Mouse (Mus musculus): ENCODE measurements around the gene Pak7. TPM values are rescaled to one million over a fixed set of nuclear protein-coding genes. Genes with fewer than 3 reads are reported as not detected.

The Pak7 gene
- polyA plus RNA-seq, 1 experiment = 14.6 TPM

DNA sequence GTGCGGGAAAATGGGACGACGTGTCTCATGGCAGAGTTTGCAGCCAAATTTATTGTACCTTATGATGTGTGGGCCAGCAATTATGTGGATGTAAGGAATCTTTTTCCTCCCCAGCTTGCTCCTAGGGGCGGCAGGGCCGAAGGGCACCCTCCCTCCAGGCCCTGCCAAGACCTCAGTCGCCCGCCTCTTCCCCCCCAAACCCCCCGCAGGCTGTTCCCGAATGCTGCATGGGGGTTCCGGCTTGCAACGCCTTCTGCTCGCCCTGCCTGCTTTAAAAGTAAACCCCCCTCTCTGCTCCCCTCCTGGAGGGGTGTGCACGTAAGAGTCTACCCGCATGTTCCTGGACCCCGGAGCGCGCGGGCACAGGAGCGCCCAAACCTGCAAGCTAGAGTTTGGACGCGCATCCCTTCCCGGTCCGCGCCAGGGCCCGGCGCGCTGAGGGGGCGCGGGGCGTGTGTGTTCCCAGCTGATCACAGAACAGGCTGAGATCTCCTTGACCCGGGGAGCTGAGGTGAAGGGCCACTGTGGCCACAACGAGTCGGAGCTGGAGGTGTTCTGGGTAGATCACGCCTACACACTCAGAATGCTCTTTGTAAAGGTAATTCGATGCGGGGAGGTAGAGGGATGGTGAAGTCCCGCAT lies 328.6 kb downstream of the Pak7 start:
- H3K27ac ChIP-seq (ENCODE audit: insufficient read depth, low read length) = no peak overlapping the region
- TF ChIP-seq CTCF (IDR thresholded peaks at IDR 0.05; ENCODE audit: borderline replicate concordance, insufficient read depth, low read depth, low read length) = no peak
- no peak for TF ChIP-seq POLR2A (IDR thresholded peaks at IDR 0.05; ENCODE audit: borderline replicate concordance, insufficient read depth, low read length)
- no peak for DNase-seq
- WGBS = 4% methylated on average over 37 of the region's 37 CpGs
- H3K4me1 ChIP-seq (ENCODE audit: control insufficient read depth, insufficient read depth, low read length) = no peaks in the 10 kb centered on the region
- H3K27me3 ChIP-seq (ENCODE audit: control insufficient read depth, insufficient read depth, low read length) = no peaks in the 10 kb centered on the region
- peak overlapping the region; percentile 32 for H3K4me3 ChIP-seq (replicated peaks; ENCODE audit: insufficient read depth, low read depth, low read length)

DNA sequence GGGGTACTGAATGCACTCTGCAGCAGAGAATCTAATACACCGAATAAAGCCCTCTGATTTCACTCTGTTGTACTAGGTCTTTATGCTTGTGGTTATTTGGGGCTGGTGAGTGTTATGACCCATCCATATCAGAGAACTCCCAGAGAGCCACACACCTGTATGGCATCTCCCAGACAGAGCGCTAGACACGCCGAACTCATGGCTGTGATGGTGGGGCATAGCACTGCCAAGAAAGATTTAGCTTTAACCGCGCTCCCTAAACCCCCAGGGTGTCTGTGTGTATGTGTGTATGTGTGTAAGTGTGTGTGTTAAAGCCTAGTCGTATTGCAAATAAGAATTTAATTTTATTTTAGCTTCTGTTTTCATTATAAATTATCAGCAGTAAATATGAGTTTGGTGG lies 329.4 kb downstream of the Pak7 start:
- TF ChIP-seq CTCF (IDR thresholded peaks at IDR 0.05; ENCODE audit: borderline replicate concordance, insufficient read depth, low read depth, low read length) = no peak
- H3K4me1 ChIP-seq (ENCODE audit: control insufficient read depth, insufficient read depth, low read length) = no peaks in the 10 kb centered on the region
- no peak overlapping the region for H3K27ac ChIP-seq (ENCODE audit: insufficient read depth, low read length)
- no peaks in the 10 kb centered on the region for H3K27me3 ChIP-seq (ENCODE audit: control insufficient read depth, insufficient read depth, low read length)
- peak overlapping the region; percentile 6 for H3K4me3 ChIP-seq (replicated peaks; ENCODE audit: insufficient read depth, low read depth, low read length)
- no peak for DNase-seq
- WGBS = 5% methylated on average over 7 of the region's 7 CpGs

DNA sequence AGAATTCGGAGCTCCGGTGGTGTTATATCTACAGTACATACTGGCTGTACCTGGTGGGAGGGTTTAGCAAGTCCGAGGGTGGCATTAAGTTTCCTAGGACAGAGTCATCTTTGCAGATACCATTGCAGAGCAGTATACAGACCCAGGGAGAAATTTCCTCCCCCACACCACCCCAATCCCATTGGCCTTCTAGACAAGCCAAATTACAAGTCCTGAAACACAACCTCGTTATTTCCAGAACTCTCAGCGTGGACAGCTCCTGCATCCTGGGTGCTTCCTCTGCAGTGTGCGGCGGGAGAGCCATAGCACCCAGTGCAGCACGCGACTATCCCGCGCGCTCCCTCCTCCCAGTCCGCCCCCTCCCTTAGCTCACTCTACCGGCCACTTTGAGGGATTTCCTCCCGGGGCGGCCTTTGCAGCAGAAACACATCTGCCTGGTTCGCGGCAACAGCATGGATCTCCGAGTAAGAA lies 329.9 kb downstream of the Pak7 start:
- Histone ChIP-seq H3K27me3 (ENCODE audit: control insufficient read depth, insufficient read depth, low read length) (no peaks in the 10 kb centered on the region), H3K4me3 (replicated peaks; ENCODE audit: insufficient read depth, low read depth, low read length) (no peak overlapping the region), H3K4me1 (ENCODE audit: control insufficient read depth, insufficient read depth, low read length) (no peaks in the 10 kb centered on the region), H3K27ac (ENCODE audit: insufficient read depth, low read length) (no peak overlapping the region)
- DNase-seq = peak in 1 of 2 experiments; percentile 20
- 13% methylated on average over 19 of the region's 19 CpGs for WGBS
- TF ChIP-seq POLR2A (IDR thresholded peaks at IDR 0.05; ENCODE audit: borderline replicate concordance, insufficient read depth, low read length) (no peak), CTCF (IDR thresholded peaks at IDR 0.05; ENCODE audit: borderline replicate concordance, insufficient read depth, low read depth, low read length) (no peak)

DNA sequence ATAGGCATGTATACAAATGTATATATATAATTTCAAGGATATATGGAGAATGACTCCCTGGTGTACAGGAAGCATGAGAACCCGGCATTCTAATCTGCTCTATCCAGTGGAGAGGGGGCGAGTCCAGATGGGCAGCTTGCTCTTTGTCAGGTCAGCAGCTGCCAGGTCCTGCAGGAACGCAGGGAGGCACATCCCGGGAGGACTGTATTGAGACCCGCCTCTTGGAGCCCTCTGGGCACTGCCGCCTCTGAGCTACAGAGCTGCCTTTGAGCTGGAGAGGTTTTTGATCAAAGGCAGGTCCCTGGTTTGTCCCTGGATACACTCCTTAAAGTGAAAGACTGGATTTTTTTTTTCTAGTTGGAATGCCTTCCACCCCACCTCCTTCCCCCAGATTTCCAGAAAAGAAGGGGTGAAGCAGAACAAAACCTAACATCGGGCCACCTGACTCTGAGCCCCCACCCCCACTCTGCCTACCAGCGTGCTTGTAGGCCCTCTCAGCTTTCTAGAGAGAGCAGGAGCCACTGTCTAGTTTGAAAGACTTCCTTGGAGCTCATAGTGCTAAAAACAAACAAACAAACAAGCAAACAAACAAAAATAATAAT lies 336.0 kb downstream of the Pak7 start, which contains the start of gene Lamp5:
Gene Lamp5, plus strand, starts transcription at position 552 of the 602 bp plus-strand sequence.
- Histone ChIP-seq H3K4me1 (ENCODE audit: control insufficient read depth, insufficient read depth, low read length) (peaks cover 5% of the 10 kb centered on the region), H3K4me3 (replicated peaks; ENCODE audit: insufficient read depth, low read depth, low read length) (peak within 1 kb of the TSS; percentile 13), H3K27ac (ENCODE audit: insufficient read depth, low read length) (no peak within 1 kb of the TSS), H3K27me3 (ENCODE audit: control insufficient read depth, insufficient read depth, low read length) (no peaks in the 10 kb centered on the region)
- 33% methylated on average over 8 of the region's 8 CpGs for WGBS
- peak in 1 of 2 experiments; percentile 24 for DNase-seq
- TF ChIP-seq POLR2A (IDR thresholded peaks at IDR 0.05; ENCODE audit: borderline replicate concordance, insufficient read depth, low read length) (no peak), CTCF (IDR thresholded peaks at IDR 0.05; ENCODE audit: borderline replicate concordance, insufficient read depth, low read depth, low read length) (no peak)

DNA sequence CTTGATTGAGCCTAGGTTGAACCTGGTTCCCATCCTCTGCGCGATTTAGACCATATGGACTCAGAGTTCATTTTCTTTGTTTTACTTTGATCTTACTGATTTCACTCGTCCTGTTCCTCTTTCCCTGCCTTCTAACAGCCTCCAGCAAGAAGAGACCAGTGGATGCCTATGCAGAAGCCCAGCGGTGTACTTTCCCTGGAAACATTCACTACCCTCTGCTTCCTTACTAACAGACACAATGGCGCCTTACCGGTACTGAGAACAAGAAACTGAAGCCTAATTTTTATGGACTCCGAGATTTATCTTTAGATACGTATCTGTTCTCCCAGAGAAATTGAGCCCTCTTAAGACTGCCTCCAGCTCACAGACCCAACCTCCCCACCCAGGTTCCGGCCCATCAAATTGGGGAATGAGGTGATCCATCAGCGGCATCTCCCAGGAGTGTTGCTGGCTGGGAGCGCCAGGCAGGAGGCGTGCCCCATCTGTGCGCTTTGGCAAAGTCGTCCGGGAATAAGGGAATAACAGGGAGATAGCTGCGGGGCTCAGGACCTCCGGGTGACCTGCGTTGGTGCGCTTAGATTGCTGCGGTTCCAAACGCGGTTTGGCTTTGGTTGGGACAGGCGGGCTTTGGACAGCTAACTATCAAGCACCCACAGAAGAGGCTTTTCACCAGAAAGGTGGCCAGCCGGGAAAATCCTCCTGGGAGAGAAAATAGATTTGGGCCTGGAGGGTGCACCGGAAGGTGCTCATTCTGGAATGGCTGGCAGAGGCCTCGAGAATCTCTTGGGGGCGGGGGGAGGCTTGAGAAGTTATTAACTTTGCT lies 336.8 kb downstream of the Pak7 start:
- Histone ChIP-seq H3K4me3 (replicated peaks; ENCODE audit: insufficient read depth, low read depth, low read length) (peak overlapping the region; percentile 13), H3K27ac (ENCODE audit: insufficient read depth, low read length) (no peak overlapping the region), H3K27me3 (ENCODE audit: control insufficient read depth, insufficient read depth, low read length) (no peaks in the 10 kb centered on the region), H3K4me1 (ENCODE audit: control insufficient read depth, insufficient read depth, low read length) (peaks cover 5% of the 10 kb centered on the region)
- 25% methylated on average over 27 of the region's 27 CpGs for WGBS
- peak; percentile 50 to 61 for DNase-seq
- TF ChIP-seq POLR2A (IDR thresholded peaks at IDR 0.05; ENCODE audit: borderline replicate concordance, insufficient read depth, low read length) = no peak
- no peak for TF ChIP-seq CTCF (IDR thresholded peaks at IDR 0.05; ENCODE audit: borderline replicate concordance, insufficient read depth, low read depth, low read length)

DNA sequence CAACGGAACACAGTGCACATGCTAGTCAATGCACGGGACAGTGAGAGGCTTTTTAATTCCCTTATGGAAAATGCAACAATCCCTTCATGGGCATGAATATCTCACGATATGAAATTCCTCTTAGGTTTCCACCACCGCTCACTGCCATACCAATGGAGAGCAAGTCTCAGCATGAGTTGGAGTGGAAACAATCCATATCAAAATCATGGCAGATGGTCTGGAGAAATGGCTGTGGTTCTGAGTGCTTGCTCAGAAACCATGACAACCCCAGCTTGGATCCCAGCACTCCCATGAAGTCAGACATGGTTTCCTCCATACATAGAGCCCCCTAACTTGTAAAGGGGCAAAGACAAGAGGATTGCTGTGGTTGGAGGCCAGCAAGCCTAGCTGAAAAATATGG lies 339.3 kb downstream of the Pak7 start:
- TF ChIP-seq POLR2A (IDR thresholded peaks at IDR 0.05; ENCODE audit: borderline replicate concordance, insufficient read depth, low read length) (no peak), CTCF (IDR thresholded peaks at IDR 0.05; ENCODE audit: borderline replicate concordance, insufficient read depth, low read depth, low read length) (no peak)
- peak; percentile 15 to 64 for DNase-seq
- Histone ChIP-seq H3K4me1 (ENCODE audit: control insufficient read depth, insufficient read depth, low read length) (peaks cover 5% of the 10 kb centered on the region), H3K27me3 (ENCODE audit: control insufficient read depth, insufficient read depth, low read length) (no peaks in the 10 kb centered on the region), H3K4me3 (replicated peaks; ENCODE audit: insufficient read depth, low read depth, low read length) (no peak overlapping the region), H3K27ac (ENCODE audit: insufficient read depth, low read length) (no peak overlapping the region)
- 21% methylated on average over 4 of the region's 4 CpGs for WGBS

Other genes with a start within 250 kb of the Pak7 start
- 0.69 and 1.1 TPM in 2 replicates for gene Ankef1, start 113.9 kb upstream of the Pak7 start, polyA plus RNA-seq (2012; rRNA removed)